Mouse (Mus musculus) small intestine, adult 2 months (tissue): Measurements from ENCODE around the gene Vav2. TPM values are rescaled to one million over a fixed set of nuclear protein-coding genes. Genes with fewer than 3 reads are reported as not detected.

Source experiments
- H3K27ac ChIP-seq: fragments of 200-500 bp; 2 replicates; pipeline ENCODE4 v1.5.1; 2012; ENCODE audit warnings: low read depth, low read length, control low read depth, inconsistent platforms; ENCODE audit not compliant: insufficient read depth
- H3K27me3 ChIP-seq: fragments of 200-500 bp; 2 replicates; pipeline ENCODE4 v1.6.1; 2012; ENCODE audit warnings: mild to moderate bottlenecking, moderate library complexity, low read length, inconsistent platforms; ENCODE audit not compliant: control insufficient read depth, insufficient read depth
- H3K36me3 ChIP-seq: fragments of 200-500 bp; 2 replicates; pipeline ENCODE4 v1.6.1; 2012; ENCODE audit warnings: mild to moderate bottlenecking, low read length, control low read depth, inconsistent platforms; ENCODE audit not compliant: control insufficient read depth, insufficient read depth
- H3K4me1 ChIP-seq: fragments of 200-500 bp; 2 replicates; pipeline ENCODE4 v1.6.1; 2012; ENCODE audit warnings: low read length, inconsistent platforms, mixed read lengths; ENCODE audit not compliant: control insufficient read depth, insufficient read depth, insufficient read length
- H3K4me3 ChIP-seq: fragments of 200-500 bp; 2 replicates; pipeline ENCODE4 v1.5.1; 2012; ENCODE audit warnings: low read depth, mild to moderate bottlenecking, control low read depth, inconsistent platforms, low read length, moderate library complexity
- CTCF ChIP-seq: fragments of 200-500 bp; IDR thresholded peaks from 2 replicates; pipeline ENCODE4 v1.5.1; 2012; ENCODE audit warnings: low read depth, mild to moderate bottlenecking, control low read depth, inconsistent platforms, low read length, moderate library complexity, mixed read lengths; ENCODE audit not compliant: insufficient replicate concordance, insufficient read length; ENCODE audit errors: extremely low read depth
- POLR2A ChIP-seq: fragments of 200-500 bp; IDR thresholded peaks from 2 replicates; pipeline ENCODE4 v1.6.1; 2012; ENCODE audit warnings: low read depth, mild to moderate bottlenecking, control low read depth, inconsistent platforms, low read length, moderate library complexity
- WGBS: fragments of 180-500 bp; shearing (Covaris S2); methylation state at CpG from one replicate; pipeline ENCODE4 v1.1.7; 2018; 5-methylcytosine and 5-hydroxymethylcytosine counted together
- polyA plus RNA-seq: library from polyadenylated mRNA; depleted of rRNA; stranded (reverse); fragments of >200 nt; gene quantifications from 2 replicates; pipeline ENCODE4 v1.2.3, GENCODE M21; 2012

Gene Vav2
- polyA plus RNA-seq, 1 experiment, result 59.5 TPM

GRCm38 (mm10) chr2:27406928-27407327 is 19.9 kb downstream of the Vav2 start:
- Histone ChIP-seq H3K27ac (no peak overlapping the region), H3K27me3 (no peaks in the 10 kb centered on the region), H3K4me1 (peaks cover 47% of the 10 kb centered on the region), H3K4me3 (no peak overlapping the region), H3K36me3 (no peaks in the 10 kb centered on the region)
- TF ChIP-seq POLR2A (no peak), CTCF (no peak)
- WGBS, result 84% methylated on average over 5 of the region's 5 CpGs

DNA sequence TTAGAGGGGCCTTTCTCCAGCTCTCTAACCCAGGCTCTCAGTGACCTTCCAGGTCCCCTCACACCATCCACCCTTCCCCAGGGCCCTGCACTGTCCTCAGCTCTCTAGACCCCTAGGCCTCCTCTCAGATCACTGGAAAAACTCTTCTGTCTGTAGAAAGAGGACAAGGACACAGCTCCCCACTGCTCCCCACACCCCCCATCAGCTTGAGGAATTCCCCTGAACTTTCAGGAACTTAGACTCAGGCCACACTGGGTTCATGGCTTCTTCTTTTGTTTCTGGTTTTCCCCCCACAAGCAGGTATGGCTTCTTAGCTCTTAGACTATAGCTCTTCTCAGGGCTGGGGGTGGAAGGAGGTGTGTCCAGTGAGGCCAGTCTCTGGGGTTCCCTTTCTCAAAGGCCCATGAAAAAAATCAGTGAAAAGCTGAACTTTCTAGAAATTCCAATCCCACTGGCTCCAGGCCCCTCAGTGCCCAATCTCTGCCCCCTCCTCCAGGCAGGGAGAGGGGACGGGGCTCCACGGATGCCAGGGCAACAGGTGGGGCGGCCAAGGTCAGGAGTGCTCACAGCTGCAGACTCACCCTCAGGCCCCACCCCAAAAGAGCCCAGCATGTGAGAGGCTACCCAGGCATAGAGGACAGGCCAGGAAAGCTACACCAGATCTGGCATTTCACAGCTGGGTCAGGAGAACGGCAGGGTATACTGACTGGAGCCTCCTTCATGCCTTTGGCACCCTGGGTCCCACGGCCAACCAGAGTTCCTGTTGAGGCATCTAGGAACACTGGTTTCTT is 21.5 kb downstream of the Vav2 start:
- Histone ChIP-seq H3K4me3 (no peak overlapping the region), H3K27ac (peak overlapping the region; percentile 85; the same call in 1 of the 2 replicates), H3K27me3 (no peaks in the 10 kb centered on the region), H3K36me3 (no peaks in the 10 kb centered on the region), H3K4me1 (peaks cover 36% of the 10 kb centered on the region)
- no peak for TF ChIP-seq CTCF
- no peak for TF ChIP-seq POLR2A
- WGBS, result 47% methylated on average over 5 of the region's 5 CpGs

DNA sequence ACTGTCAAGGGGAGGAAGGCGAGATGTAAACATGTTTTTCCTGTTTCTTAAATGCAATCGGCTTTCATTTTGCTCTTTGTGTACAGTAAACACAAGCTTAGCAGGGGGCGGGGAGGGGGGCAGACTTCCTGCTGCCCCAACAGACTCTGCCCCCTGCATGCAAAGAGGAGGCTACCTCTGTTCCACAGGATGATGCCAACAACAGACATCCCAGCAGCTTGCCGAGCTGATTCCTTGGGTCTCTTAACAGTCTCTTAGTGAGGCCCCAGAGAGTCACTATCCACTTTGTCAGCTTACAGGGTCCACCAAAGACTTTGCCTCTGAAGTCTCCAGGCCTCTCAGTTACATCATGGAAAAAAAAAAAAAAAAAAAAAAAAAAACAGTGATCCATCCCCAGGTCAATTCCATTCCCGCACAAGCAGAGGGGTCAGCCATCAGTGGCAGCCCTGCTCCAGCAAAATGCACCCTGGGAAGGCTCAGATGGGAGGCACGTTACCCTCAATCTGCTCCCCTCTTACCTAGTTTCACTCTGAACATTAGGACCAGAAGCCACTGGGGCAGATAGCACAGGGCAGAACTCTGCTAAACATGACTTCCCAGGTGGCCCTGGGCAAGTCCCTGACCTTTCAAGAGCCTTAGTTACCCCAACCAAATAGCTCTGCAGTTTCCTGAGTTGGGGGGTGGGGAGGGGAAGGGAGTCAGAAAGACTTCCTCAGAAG is 22.3 kb downstream of the Vav2 start:
- Histone ChIP-seq H3K36me3 (no peaks in the 10 kb centered on the region), H3K27me3 (no peaks in the 10 kb centered on the region), H3K27ac (peak overlapping the region; percentile 85), H3K4me1 (peaks cover 36% of the 10 kb centered on the region), H3K4me3 (no peak overlapping the region)
- TF ChIP-seq CTCF (no peak), POLR2A (no peak)
- 46% methylated on average over 6 of the region's 6 CpGs for WGBS

- peaks cover 29% of the 10 kb centered on the region for H3K4me1 ChIP-seq
- no peak overlapping the region for H3K4me3 ChIP-seq
- WGBS, result 61% methylated on average over 2 of the region's 2 CpGs
- no peaks in the 10 kb centered on the region for H3K36me3 ChIP-seq
- no peak for TF ChIP-seq POLR2A
- no peak for TF ChIP-seq CTCF
- H3K27ac ChIP-seq, result no peak overlapping the region
- H3K27me3 ChIP-seq, result no peaks in the 10 kb centered on the region
Measured at GRCm38 (mm10) chr2:27401544-27401943, 25.3 kb downstream of the Vav2 start.

DNA sequence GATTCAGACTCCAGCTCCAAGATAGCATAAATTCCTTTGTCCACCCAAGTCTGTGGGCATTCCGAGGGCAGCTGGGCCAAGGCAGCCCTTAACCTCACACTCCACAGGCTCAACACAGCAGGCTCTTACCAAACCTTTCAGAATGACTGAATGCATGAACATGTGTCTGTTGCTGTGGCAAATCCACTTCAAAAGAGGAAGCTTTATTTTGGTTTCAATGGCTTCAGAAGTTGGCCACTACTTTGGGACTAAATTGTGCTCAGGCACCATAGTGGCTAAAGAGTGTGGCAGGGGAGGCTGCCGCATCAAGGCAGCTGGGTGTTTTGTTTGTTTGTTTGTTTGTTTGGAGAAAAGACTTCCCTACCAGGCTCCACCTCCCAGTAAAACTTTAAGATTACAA is 26.8 kb downstream of the Vav2 start:
- Histone ChIP-seq H3K27me3 (no peaks in the 10 kb centered on the region), H3K27ac (no peak overlapping the region), H3K4me1 (peaks cover 32% of the 10 kb centered on the region), H3K4me3 (no peak overlapping the region), H3K36me3 (no peaks in the 10 kb centered on the region)
- TF ChIP-seq CTCF (no peak), POLR2A (no peak)
- 91% methylated on average over 2 of the region's 2 CpGs for WGBS

DNA sequence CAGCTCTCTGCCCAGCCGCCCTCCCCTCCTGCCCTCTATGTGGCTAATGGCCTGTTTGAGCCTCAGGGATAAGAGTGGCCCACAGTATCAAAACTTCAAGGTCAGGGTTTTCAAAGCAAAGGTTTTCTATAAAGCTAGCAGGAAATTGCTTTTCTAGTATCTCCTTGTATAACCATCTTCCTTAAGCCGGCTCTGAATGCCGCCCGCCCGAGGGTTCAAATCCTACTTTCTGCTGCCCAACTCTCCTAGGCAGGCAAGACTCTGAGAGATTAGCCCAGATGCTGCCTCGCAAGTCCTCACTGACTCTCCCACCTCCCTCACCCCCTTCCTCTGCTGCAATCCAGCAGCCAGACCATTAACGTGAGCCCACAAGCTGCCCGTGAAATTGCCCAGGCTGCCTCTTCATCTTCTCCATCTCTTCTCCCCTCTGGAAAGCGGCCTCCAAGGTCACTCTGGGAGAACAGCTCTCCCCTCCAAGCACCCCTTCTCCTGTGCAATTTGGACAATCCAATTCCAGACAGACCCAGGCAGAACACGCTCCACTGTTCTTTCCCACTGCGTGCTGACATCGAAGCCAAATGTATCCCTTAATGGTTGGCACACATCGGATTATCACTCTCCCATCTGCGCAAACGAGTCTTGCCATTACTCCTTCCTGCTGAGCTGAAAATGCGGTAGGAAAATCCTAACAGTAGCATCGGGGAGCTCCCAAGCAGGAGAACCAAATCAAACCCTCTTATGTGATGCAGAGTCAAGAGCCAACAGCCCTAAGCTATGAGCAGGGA is 30.0 kb downstream of the Vav2 start:
- peaks cover 30% of the 10 kb centered on the region for H3K4me1 ChIP-seq
- no peaks in the 10 kb centered on the region for H3K36me3 ChIP-seq
- H3K4me3 ChIP-seq, result no peak overlapping the region
- WGBS, result 89% methylated on average over 17 of the region's 17 CpGs
- no peaks in the 10 kb centered on the region for H3K27me3 ChIP-seq
- TF ChIP-seq CTCF (no peak), POLR2A (no peak)
- no peak overlapping the region for H3K27ac ChIP-seq
